Mouse (Mus musculus) liver, embryonic 14.5 days (tissue): Measurements from ENCODE around the gene Plekhg3.

Experiments
- CTCF ChIP-seq: IDR thresholded peaks from 2 replicates; pipeline ENCODE4 v1.5.1; 2016; ENCODE audit warnings: antibody characterized with exemption, low read depth, control low read depth
- EP300 ChIP-seq: IDR thresholded peaks from 2 replicates; pipeline ENCODE4 v1.6.1; 2016; ENCODE audit warnings: antibody characterized with exemption, low read depth

DNA sequence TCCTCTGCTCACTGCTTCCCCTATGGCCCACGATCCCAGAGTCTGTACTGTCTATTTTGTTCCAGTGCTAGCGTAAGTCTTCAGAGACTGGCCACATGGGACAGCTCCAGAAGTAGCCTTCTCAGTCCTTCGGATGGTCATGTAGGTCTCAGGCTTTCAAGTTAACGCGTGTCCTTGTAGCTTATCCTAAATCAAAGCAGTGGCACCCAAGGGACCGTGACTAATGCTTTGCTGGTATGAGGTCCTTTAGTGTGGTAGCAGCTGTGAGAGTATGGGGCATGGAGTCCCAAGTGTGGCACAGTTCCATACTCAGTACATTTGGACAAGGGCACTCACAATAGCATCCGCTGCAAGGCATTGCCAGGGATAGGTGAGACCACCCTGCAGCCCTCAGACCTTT lies 25.5 kb downstream of the Plekhg3 start:
- TF ChIP-seq EP300: no peak
- no peak for TF ChIP-seq CTCF
